Mouse (Mus musculus): ENCODE results near the gene Slc38a9. TPM values are rescaled to one million over a fixed set of nuclear protein-coding genes. Genes with fewer than 3 reads are reported as not detected.

Slc38a9 gene
- polyA plus RNA-seq, 1 experiment: 73.3 TPM

DNA sequence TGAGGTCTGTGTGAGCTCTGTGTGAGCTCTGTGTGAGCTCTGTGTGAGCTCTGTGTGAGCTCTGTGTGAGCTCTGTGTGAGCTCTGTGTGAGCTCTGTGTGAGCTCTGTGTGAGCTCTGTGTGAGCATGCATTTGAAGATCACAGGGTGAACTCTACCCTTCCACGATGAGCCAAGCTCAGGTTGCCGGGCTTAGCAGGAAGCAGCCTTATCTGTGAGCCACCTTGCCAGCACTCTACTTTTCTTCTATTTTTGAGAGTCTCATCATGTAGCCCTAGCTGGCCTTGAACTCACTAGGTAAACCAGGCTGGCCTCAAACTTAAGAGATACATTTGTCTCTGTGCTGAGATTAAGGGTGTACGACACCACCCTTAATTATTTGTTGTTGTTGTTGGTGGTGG is 24.1 kb upstream of the Slc38a9 start:
- 73% methylated on average over 3 of the region's 3 CpGs for whole genome bisulfite sequencing
- TF ChIP-seq POLR2A (IDR thresholded peaks at IDR 0.05; ENCODE audit: control insufficient read depth, extremely low read depth, insufficient read depth, low read length, poor library complexity) (no peak), CTCF (IDR thresholded peaks at IDR 0.05; ENCODE audit: borderline replicate concordance, control insufficient read depth, extremely low read depth, insufficient read depth, low read length, poor library complexity) (no peak)
- Histone ChIP-seq H3K4me3 (ENCODE audit: control insufficient read depth, insufficient read depth, low read length) (no peak overlapping the region), H3K36me3 (ENCODE audit: control insufficient read depth, insufficient read depth, low read length) (no peaks in the 10 kb centered on the region), H3K27me3 (ENCODE audit: control insufficient read depth, insufficient read depth, low read length) (no peaks in the 10 kb centered on the region), H3K27ac (ENCODE audit: control insufficient read depth, insufficient read depth, low read length) (no peak overlapping the region), H3K4me1 (replicated peaks; ENCODE audit: control insufficient read depth, insufficient read depth, low read length) (no peaks in the 10 kb centered on the region)
- no peak for DNase-seq

DNA sequence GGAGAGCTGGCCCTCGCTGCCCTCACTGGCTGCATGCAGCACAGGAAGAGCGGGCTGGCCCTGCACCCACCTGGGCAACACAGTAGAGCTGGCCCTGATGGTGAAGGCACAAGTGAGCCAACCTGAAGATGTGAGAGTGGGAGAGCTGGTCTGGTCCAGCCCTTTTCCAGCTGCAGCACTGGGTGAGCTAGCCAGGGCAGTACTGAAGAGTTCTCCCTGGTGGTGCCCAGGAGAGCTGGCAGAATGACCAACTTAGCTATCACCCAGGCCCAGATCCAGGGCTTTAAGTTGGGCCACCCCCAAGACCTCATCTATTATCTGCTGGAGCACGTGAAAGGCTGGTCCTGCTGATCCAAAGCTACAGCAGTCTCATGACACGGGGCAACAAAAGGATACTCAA is 21.4 kb upstream of the Slc38a9 start:
- H3K27ac ChIP-seq (ENCODE audit: control insufficient read depth, insufficient read depth, low read length): no peak overlapping the region
- H3K36me3 ChIP-seq (ENCODE audit: control insufficient read depth, insufficient read depth, low read length): no peaks in the 10 kb centered on the region
- 91% methylated on average over 4 of the region's 4 CpGs for WGBS
- H3K27me3 ChIP-seq (ENCODE audit: control insufficient read depth, insufficient read depth, low read length): no peaks in the 10 kb centered on the region
- no peak for DNase-seq
- TF ChIP-seq POLR2A (IDR thresholded peaks at IDR 0.05; ENCODE audit: control insufficient read depth, extremely low read depth, insufficient read depth, low read length, poor library complexity) (no peak), CTCF (IDR thresholded peaks at IDR 0.05; ENCODE audit: borderline replicate concordance, control insufficient read depth, extremely low read depth, insufficient read depth, low read length, poor library complexity) (no peak)
- H3K4me1 ChIP-seq (replicated peaks; ENCODE audit: control insufficient read depth, insufficient read depth, low read length): no peaks in the 10 kb centered on the region
- no peak overlapping the region for H3K4me3 ChIP-seq (ENCODE audit: control insufficient read depth, insufficient read depth, low read length)

DNA sequence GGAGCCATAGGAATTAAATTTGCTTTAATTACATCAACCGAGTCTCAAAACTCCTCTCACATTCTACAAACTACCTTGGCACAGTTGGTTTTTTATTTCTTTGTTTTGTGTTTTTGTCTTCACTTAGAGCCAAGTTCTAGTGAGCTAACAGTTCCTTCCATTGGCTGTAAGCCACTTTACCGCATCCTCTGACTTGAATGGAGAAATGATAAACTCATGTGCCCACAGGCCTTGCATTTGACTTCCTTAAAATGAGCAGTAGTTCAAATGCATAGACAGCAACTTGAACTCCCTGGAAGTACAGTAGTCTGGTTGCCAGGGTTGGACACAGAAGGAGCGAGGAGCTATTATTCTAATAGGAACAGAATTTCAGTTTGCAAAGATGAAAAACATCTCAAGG is 17.7 kb upstream of the Slc38a9 start:
- H3K36me3 ChIP-seq (ENCODE audit: control insufficient read depth, insufficient read depth, low read length): no peaks in the 10 kb centered on the region
- no peak overlapping the region for H3K27ac ChIP-seq (ENCODE audit: control insufficient read depth, insufficient read depth, low read length)
- WGBS: 80% methylated on average over 3 of the region's 3 CpGs
- DNase-seq: no peak
- H3K4me1 ChIP-seq (replicated peaks; ENCODE audit: control insufficient read depth, insufficient read depth, low read length): no peaks in the 10 kb centered on the region
- no peak for TF ChIP-seq POLR2A (IDR thresholded peaks at IDR 0.05; ENCODE audit: control insufficient read depth, extremely low read depth, insufficient read depth, low read length, poor library complexity)
- TF ChIP-seq CTCF (IDR thresholded peaks at IDR 0.05; ENCODE audit: borderline replicate concordance, control insufficient read depth, extremely low read depth, insufficient read depth, low read length, poor library complexity): no peak
- no peaks in the 10 kb centered on the region for H3K27me3 ChIP-seq (ENCODE audit: control insufficient read depth, insufficient read depth, low read length)
- no peak overlapping the region for H3K4me3 ChIP-seq (ENCODE audit: control insufficient read depth, insufficient read depth, low read length)

DNA sequence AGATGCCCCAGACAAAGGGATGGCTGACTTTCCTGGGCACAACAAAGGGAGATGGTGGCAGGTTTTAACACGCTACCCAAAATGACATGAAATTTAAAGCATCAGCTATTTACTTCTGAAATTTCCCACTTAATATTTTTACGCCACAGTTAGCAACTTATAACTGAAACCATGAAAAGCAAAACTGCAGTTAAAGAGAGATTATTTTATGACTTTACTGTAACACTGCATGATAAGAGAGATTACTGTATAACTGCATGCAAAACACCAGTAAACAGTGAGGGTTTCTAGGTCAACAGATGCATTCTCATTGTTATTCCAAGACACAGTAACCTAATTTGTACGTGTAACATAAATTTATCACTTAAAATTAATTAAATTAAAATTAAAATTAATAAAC is 15.6 kb upstream of the Slc38a9 start:
- H3K4me3 ChIP-seq (ENCODE audit: control insufficient read depth, insufficient read depth, low read length): no peak overlapping the region
- H3K4me1 ChIP-seq (replicated peaks; ENCODE audit: control insufficient read depth, insufficient read depth, low read length): no peaks in the 10 kb centered on the region
- 97% methylated on average over 3 of the region's 3 CpGs for WGBS
- no peaks in the 10 kb centered on the region for H3K36me3 ChIP-seq (ENCODE audit: control insufficient read depth, insufficient read depth, low read length)
- H3K27ac ChIP-seq (ENCODE audit: control insufficient read depth, insufficient read depth, low read length): no peak overlapping the region
- TF ChIP-seq POLR2A (IDR thresholded peaks at IDR 0.05; ENCODE audit: control insufficient read depth, extremely low read depth, insufficient read depth, low read length, poor library complexity) (no peak), CTCF (IDR thresholded peaks at IDR 0.05; ENCODE audit: borderline replicate concordance, control insufficient read depth, extremely low read depth, insufficient read depth, low read length, poor library complexity) (no peak)
- no peaks in the 10 kb centered on the region for H3K27me3 ChIP-seq (ENCODE audit: control insufficient read depth, insufficient read depth, low read length)
- DNase-seq: no peak

- H3K27ac ChIP-seq (ENCODE audit: control insufficient read depth, insufficient read depth, low read length): no peak overlapping the region
- H3K36me3 ChIP-seq (ENCODE audit: control insufficient read depth, insufficient read depth, low read length): no peaks in the 10 kb centered on the region
- no peak for DNase-seq
- H3K27me3 ChIP-seq (ENCODE audit: control insufficient read depth, insufficient read depth, low read length): no peaks in the 10 kb centered on the region
- no peaks in the 10 kb centered on the region for H3K4me1 ChIP-seq (replicated peaks; ENCODE audit: control insufficient read depth, insufficient read depth, low read length)
- TF ChIP-seq POLR2A (IDR thresholded peaks at IDR 0.05; ENCODE audit: control insufficient read depth, extremely low read depth, insufficient read depth, low read length, poor library complexity) (no peak), CTCF (IDR thresholded peaks at IDR 0.05; ENCODE audit: borderline replicate concordance, control insufficient read depth, extremely low read depth, insufficient read depth, low read length, poor library complexity) (no peak)
- 97% methylated on average over 1 of the region's 1 CpGs for WGBS
- H3K4me3 ChIP-seq (ENCODE audit: control insufficient read depth, insufficient read depth, low read length): no peak overlapping the region
Observed at GRCm38 (mm10) chr13:112645529-112646186, 14.9 kb upstream of the Slc38a9 start.

- WGBS: 98% methylated on average over 3 of the region's 3 CpGs
- H3K36me3 ChIP-seq (ENCODE audit: control insufficient read depth, insufficient read depth, low read length): no peaks in the 10 kb centered on the region
- H3K4me1 ChIP-seq (replicated peaks; ENCODE audit: control insufficient read depth, insufficient read depth, low read length): no peaks in the 10 kb centered on the region
- TF ChIP-seq CTCF (IDR thresholded peaks at IDR 0.05; ENCODE audit: borderline replicate concordance, control insufficient read depth, extremely low read depth, insufficient read depth, low read length, poor library complexity) (no peak), POLR2A (IDR thresholded peaks at IDR 0.05; ENCODE audit: control insufficient read depth, extremely low read depth, insufficient read depth, low read length, poor library complexity) (no peak)
- no peak overlapping the region for H3K4me3 ChIP-seq (ENCODE audit: control insufficient read depth, insufficient read depth, low read length)
- H3K27me3 ChIP-seq (ENCODE audit: control insufficient read depth, insufficient read depth, low read length): no peaks in the 10 kb centered on the region
- no peak overlapping the region for H3K27ac ChIP-seq (ENCODE audit: control insufficient read depth, insufficient read depth, low read length)
- DNase-seq: no peak
Observed at GRCm38 (mm10) chr13:112651183-112651582, 9.4 kb upstream of the Slc38a9 start.

- no peak for DNase-seq
- Histone ChIP-seq H3K27me3 (ENCODE audit: control insufficient read depth, insufficient read depth, low read length) (no peaks in the 10 kb centered on the region), H3K36me3 (ENCODE audit: control insufficient read depth, insufficient read depth, low read length) (no peaks in the 10 kb centered on the region), H3K4me1 (replicated peaks; ENCODE audit: control insufficient read depth, insufficient read depth, low read length) (no peaks in the 10 kb centered on the region), H3K4me3 (ENCODE audit: control insufficient read depth, insufficient read depth, low read length) (no peak within 1 kb of the TSS), H3K27ac (ENCODE audit: control insufficient read depth, insufficient read depth, low read length) (no peak within 1 kb of the TSS)
- WGBS: 94% methylated on average over 45 of the region's 45 CpGs
- no peak for TF ChIP-seq POLR2A (IDR thresholded peaks at IDR 0.05; ENCODE audit: control insufficient read depth, extremely low read depth, insufficient read depth, low read length, poor library complexity)
- TF ChIP-seq CTCF (IDR thresholded peaks at IDR 0.05; ENCODE audit: borderline replicate concordance, control insufficient read depth, extremely low read depth, insufficient read depth, low read length, poor library complexity): no peak
Observed at GRCm38 (mm10) chr13:112652205-112652604, 8.3 kb upstream of the Slc38a9 start, which contains the start of gene Ddx4. TSS of gene Ddx4 (minus strand) at chr13:112652475.
